Mouse (Mus musculus) testis, adult 2 months (tissue): ENCODE results near the gene Antxr1.

Experiments used
- CTCF ChIP-seq: fragments of 200-500 bp; IDR thresholded peaks from 2 replicates; pipeline ENCODE4 v1.5.1; 2012; ENCODE audit warnings: low read depth, mild to moderate bottlenecking, inconsistent platforms, low read length, moderate library complexity; ENCODE audit not compliant: control insufficient read depth, insufficient read depth, insufficient replicate concordance
- POLR2A ChIP-seq: fragments of 200-500 bp; IDR thresholded peaks from 2 replicates; pipeline ENCODE4 v1.6.1; 2012; ENCODE audit warnings: low read depth, mild to moderate bottlenecking, inconsistent platforms, low read length, moderate library complexity; ENCODE audit not compliant: control insufficient read depth

- TF ChIP-seq CTCF = no peak
- no peak for TF ChIP-seq POLR2A
Measured at GRCm38 (mm10) chr6:87323381-87323780, 12.2 kb downstream of the Antxr1 start.
